Mouse (Mus musculus) embryonic facial prominence, embryonic 14.5 days (tissue): ENCODE results near the gene Nhlrc3. TPM values are rescaled to one million over a fixed set of nuclear protein-coding genes. Genes with fewer than 3 reads are reported as not detected.
A peak's percentile ranks its signal among the peaks of the same experiment; 100 is the strongest.

Experiments
- ATAC-seq: fragments of 200-750 bp; cut with Nextera tagmentation; 2 replicates; pipeline ENCODE4 v1.8.0; 2017; ENCODE audit warnings: low read depth, moderate number of reproducible peaks, moderate TSS enrichment
- DNase-seq: peaks from one replicate; pipeline ENCODE4 v3.0.0-alpha.2; 2015; ENCODE audit warnings: low spot score
- H3K27ac ChIP-seq: fragments of 300-500 bp; sonication (generic); replicated peaks from 2 replicates; pipeline ENCODE4 v1.5.1; 2014; ENCODE audit warnings: low read depth, mild to moderate bottlenecking, low read length, moderate library complexity
- H3K27me3 ChIP-seq: fragments of 300-500 bp; sonication (generic); replicated peaks from 2 replicates; pipeline ENCODE4 v1.6.1; 2014; ENCODE audit warnings: low read length; ENCODE audit not compliant: control insufficient read depth, insufficient read depth
- H3K36me3 ChIP-seq: fragments of 300-500 bp; sonication (generic); 2 replicates; pipeline ENCODE4 v1.6.1; 2014; ENCODE audit warnings: low read length, mixed read lengths; ENCODE audit not compliant: control insufficient read depth, insufficient read depth
- H3K4me1 ChIP-seq: fragments of 300-500 bp; sonication (generic); 2 replicates; pipeline ENCODE4 v1.6.1; 2014; ENCODE audit warnings: antibody characterized with exemption, low read length; ENCODE audit not compliant: control insufficient read depth, insufficient read depth
- H3K4me2 ChIP-seq: fragments of 300-500 bp; sonication (generic); 2 replicates; pipeline ENCODE4 v1.6.1; 2014; ENCODE audit warnings: low read depth, mild to moderate bottlenecking, low read length, moderate library complexity, mixed read lengths
- H3K4me3 ChIP-seq: fragments of 300-500 bp; sonication (generic); 2 replicates; pipeline ENCODE4 v1.5.1; 2014; ENCODE audit warnings: low read depth, mild to moderate bottlenecking, low read length
- H3K9ac ChIP-seq: fragments of 300-500 bp; sonication (generic); 2 replicates; pipeline ENCODE4 v1.6.1; 2014; ENCODE audit warnings: low read depth, mild to moderate bottlenecking, low read length, moderate library complexity, mixed read lengths
- H3K9me3 ChIP-seq: fragments of 300-500 bp; sonication (generic); 2 replicates; pipeline ENCODE4 v1.6.1; 2016; ENCODE audit warnings: low read length; ENCODE audit not compliant: control insufficient read depth
- WGBS: fragments of 180-500 bp; shearing (Covaris S2); extraction: QIAGEN DNeasy Blood & Tissue Kit; methylation state at CpG from one replicate; pipeline ENCODE4 v1.1.7; 2014; 5-methylcytosine and 5-hydroxymethylcytosine counted together
- polyA plus RNA-seq: library from polyadenylated mRNA; unstranded; fragments of >200 nt; fragmentation: Nextera tagmentation; extraction: Ambion mirVana; gene quantifications from 2 replicates; pipeline ENCODE4 v1.2.1, GENCODE M21; 2014

The Nhlrc3 gene
- polyA plus RNA-seq, 1 experiment from 2014 or later: 10.2 TPM

DNA sequence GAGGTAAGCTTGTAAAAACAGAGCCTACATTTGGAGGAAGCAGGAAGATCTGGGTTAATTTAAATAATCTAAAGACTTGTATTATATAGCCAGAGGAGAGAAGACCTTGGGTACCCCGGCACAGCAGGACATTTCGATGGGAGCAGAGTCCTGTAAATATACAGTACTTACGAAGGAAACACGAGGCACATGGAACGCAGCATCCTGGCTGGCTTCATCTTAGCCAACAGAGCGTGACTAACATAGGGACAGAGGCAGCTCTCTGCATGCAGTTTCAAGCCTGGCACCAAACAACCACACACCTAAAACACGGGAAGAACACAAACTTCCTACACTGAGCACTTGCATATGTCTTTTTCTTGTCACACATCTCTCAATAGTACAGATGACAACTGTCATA is 45.4 kb downstream of the Nhlrc3 start:
- H3K4me1 ChIP-seq: peaks cover 8% of the 10 kb centered on the region; the same call in 1 of the 2 replicates
- ATAC-seq: no peak
- no peaks in the 10 kb centered on the region for H3K27me3 ChIP-seq
- no peak for DNase-seq
- no peak overlapping the region for H3K9ac ChIP-seq
- WGBS: 69% methylated on average over 7 of the region's 7 CpGs
- H3K27ac ChIP-seq: no peak overlapping the region
- H3K4me2 ChIP-seq: no peak overlapping the region
- no peaks in the 10 kb centered on the region for H3K36me3 ChIP-seq
- H3K4me3 ChIP-seq: no peak overlapping the region
- no peaks in the 10 kb centered on the region for H3K9me3 ChIP-seq

GRCm38 (mm10) chr3:53416036-53416506 is 47.1 kb downstream of the Nhlrc3 start:
- H3K9me3 ChIP-seq: no peaks in the 10 kb centered on the region
- peaks cover 8% of the 10 kb centered on the region; the same call in 1 of the 2 replicates for H3K4me1 ChIP-seq
- no peak overlapping the region for H3K9ac ChIP-seq
- no peaks in the 10 kb centered on the region for H3K36me3 ChIP-seq
- no peak overlapping the region for H3K27ac ChIP-seq
- peak; percentile 89 for DNase-seq
- H3K27me3 ChIP-seq: no peaks in the 10 kb centered on the region
- WGBS: 45% methylated on average over 5 of the region's 5 CpGs
- peak; percentile 87 for ATAC-seq
- no peak overlapping the region for H3K4me3 ChIP-seq
- H3K4me2 ChIP-seq: no peak overlapping the region

- peaks cover 8% of the 10 kb centered on the region; the same call in 1 of the 2 replicates for H3K4me1 ChIP-seq
Measured at GRCm38 (mm10) chr3:53413959-53414358, 49.2 kb downstream of the Nhlrc3 start.

GRCm38 (mm10) chr3:53413465-53413864 is 49.7 kb downstream of the Nhlrc3 start:
- 56% methylated on average over 2 of the region's 2 CpGs for WGBS
- no peak overlapping the region for H3K4me2 ChIP-seq
- H3K27me3 ChIP-seq: no peaks in the 10 kb centered on the region
- ATAC-seq (no peak), DNase-seq (no peak)
- H3K9ac ChIP-seq: no peak overlapping the region
- no peak overlapping the region for H3K27ac ChIP-seq
- H3K4me1 ChIP-seq: peaks cover 8% of the 10 kb centered on the region; the same call in 1 of the 2 replicates
- H3K9me3 ChIP-seq: no peaks in the 10 kb centered on the region
- H3K36me3 ChIP-seq: no peaks in the 10 kb centered on the region
- H3K4me3 ChIP-seq: no peak overlapping the region

More at GRCm38 (mm10) chr3:53413959-53414358, 49.2 kb downstream of the Nhlrc3 start:
- no peaks in the 10 kb centered on the region for H3K36me3 ChIP-seq
- H3K9ac ChIP-seq: no peak overlapping the region
- no peak overlapping the region for H3K4me2 ChIP-seq
- 47% methylated on average over 3 of the region's 3 CpGs for WGBS
- DNase-seq: peak; percentile 80
- ATAC-seq: peak; percentile 41; the same call in 1 of the 2 replicates
- H3K27ac ChIP-seq: no peak overlapping the region
- H3K9me3 ChIP-seq: no peaks in the 10 kb centered on the region
- H3K27me3 ChIP-seq: no peaks in the 10 kb centered on the region
- H3K4me3 ChIP-seq: no peak overlapping the region

GRCm38 (mm10) chr3:53412259-53412658 is 50.9 kb downstream of the Nhlrc3 start:
- no peaks in the 10 kb centered on the region for H3K9me3 ChIP-seq
- H3K4me3 ChIP-seq: no peak overlapping the region
- H3K27me3 ChIP-seq: no peaks in the 10 kb centered on the region
- H3K4me1 ChIP-seq: peaks cover 8% of the 10 kb centered on the region; the same call in 1 of the 2 replicates
- no peaks in the 10 kb centered on the region for H3K36me3 ChIP-seq
- DNase-seq (no peak), ATAC-seq (no peak)
- H3K27ac ChIP-seq: no peak overlapping the region
- no peak overlapping the region for H3K4me2 ChIP-seq
- WGBS: 89% methylated on average over 5 of the region's 5 CpGs
- no peak overlapping the region for H3K9ac ChIP-seq

GRCm38 (mm10) chr3:53410031-53410430 is 53.1 kb downstream of the Nhlrc3 start:
- Histone ChIP-seq H3K36me3 (no peaks in the 10 kb centered on the region), H3K4me3 (no peak overlapping the region), H3K9me3 (no peaks in the 10 kb centered on the region), H3K27me3 (no peaks in the 10 kb centered on the region), H3K4me2 (no peak overlapping the region), H3K9ac (no peak overlapping the region), H3K27ac (no peak overlapping the region), H3K4me1 (no peaks in the 10 kb centered on the region)
- no peak for ATAC-seq
- 63% methylated on average over 6 of the region's 6 CpGs for WGBS
- no peak for DNase-seq

DNA sequence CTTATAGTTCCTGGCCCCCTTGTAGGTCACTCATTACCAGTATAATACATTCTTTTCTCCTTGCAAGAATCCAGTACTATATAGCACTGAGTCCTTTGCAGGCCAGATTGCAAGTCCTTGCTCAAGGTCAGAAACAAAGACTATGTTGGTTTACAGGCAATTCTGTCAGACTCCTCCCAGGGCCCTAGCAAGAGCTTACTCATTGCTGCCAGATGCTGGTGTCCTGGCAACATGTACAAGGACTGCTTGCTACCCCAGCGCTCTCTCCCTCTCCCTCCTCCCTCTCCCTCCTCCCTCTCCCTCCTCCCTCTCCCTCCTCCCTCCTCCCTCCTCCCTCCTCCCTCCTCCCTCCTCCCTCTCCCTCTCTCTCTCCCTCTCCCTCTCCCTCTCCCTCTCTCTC is 56.0 kb downstream of the Nhlrc3 start:
- WGBS: 22% methylated on average over 1 of the region's 1 CpGs
- Histone ChIP-seq H3K9ac (no peak overlapping the region), H3K4me1 (no peaks in the 10 kb centered on the region), H3K27ac (no peak overlapping the region), H3K4me3 (no peak overlapping the region), H3K4me2 (no peak overlapping the region), H3K36me3 (no peaks in the 10 kb centered on the region), H3K9me3 (no peaks in the 10 kb centered on the region), H3K27me3 (no peaks in the 10 kb centered on the region)
- DNase-seq (peak; percentile 26), ATAC-seq (no peak)

Other genes starting within 250 kb of the Nhlrc3 start
- 10.5 and 12.9 TPM in 2 replicates for gene Proser1, start 334 bp upstream of the Nhlrc3 start, polyA plus RNA-seq
- gene Stoml3, start 25.3 kb upstream of the Nhlrc3 start, polyA plus RNA-seq: 0.18 and 1.4 TPM in 2 replicates
- gene Frem2, start 194.0 kb upstream of the Nhlrc3 start, polyA plus RNA-seq: 9.3 and 10.6 TPM in 2 replicates